Mouse (Mus musculus): ENCODE measurements around the gene Frmd6. TPM values are rescaled to one million over a fixed set of nuclear protein-coding genes. Genes with fewer than 3 reads are reported as not detected.

Frmd6 gene
- total RNA-seq, 4 experiments from 2014 or later, result 17.7 to 24.5 (median 21.4) TPM

Other genes starting within 250 kb of the Frmd6 start
- 100 to 1,000 TPM; 148 to 170 (median 156) TPM for gene Actr10, start 112.3 kb downstream of the Frmd6 start, total RNA-seq (2022)
- 100 to 1,000 TPM; 177 to 217 (median 209) TPM for gene Psma3, start 149.1 kb downstream of the Frmd6 start, total RNA-seq (2022)
- 10 to 100 TPM; 31.8 to 40.3 (median 35.7) TPM for gene Arid4a, start 190.5 kb downstream of the Frmd6 start, total RNA-seq (2022)

Data from layer of hippocampus, adult 8-10 months (tissue).